Mouse (Mus musculus): ENCODE measurements around the gene Eps8l2. TPM values are rescaled to one million over a fixed set of nuclear protein-coding genes. Genes with fewer than 3 reads are reported as not detected.

The Eps8l2 gene
- polyA plus RNA-seq, 1 experiment from 2014 or later, result 10.3 TPM

DNA sequence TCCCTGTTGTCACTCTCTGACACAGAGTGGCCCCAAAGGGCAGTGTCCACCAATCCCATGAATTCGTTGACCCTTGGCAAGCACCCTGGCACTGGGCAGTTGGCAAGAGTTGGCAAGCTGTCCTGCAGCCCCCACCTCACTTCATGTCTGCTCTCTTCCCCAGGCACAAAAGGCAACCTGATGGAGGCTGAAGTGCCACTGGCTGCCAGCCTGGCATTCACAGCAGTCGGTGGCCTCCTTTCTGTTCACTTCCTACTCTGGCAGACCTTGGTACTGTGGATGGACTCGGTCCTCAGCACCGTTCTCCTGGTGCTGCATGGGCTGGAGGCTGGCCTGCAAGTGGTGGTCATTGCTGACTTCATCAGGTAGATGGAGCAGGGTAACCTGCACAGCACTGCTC, 3.0 kb upstream of the Eps8l2 start:
- Histone ChIP-seq H3K4me3 (no peak overlapping the region), H3K9me3 (no peaks in the 10 kb centered on the region), H3K27me3 (peaks cover 18% of the 10 kb centered on the region; the same call in 1 of the 2 replicates), H3K36me3 (peaks cover 39% of the 10 kb centered on the region), H3K4me1 (peaks cover 19% of the 10 kb centered on the region), H3K27ac (no peak overlapping the region), H3K4me2 (replicated peaks) (no peak overlapping the region), H3K9ac (no peak overlapping the region)
- ATAC-seq (ENCODE audit: low FRiP score, low read depth), result no peak
- WGBS, result 83% methylated on average over 4 of the region's 4 CpGs

DNA sequence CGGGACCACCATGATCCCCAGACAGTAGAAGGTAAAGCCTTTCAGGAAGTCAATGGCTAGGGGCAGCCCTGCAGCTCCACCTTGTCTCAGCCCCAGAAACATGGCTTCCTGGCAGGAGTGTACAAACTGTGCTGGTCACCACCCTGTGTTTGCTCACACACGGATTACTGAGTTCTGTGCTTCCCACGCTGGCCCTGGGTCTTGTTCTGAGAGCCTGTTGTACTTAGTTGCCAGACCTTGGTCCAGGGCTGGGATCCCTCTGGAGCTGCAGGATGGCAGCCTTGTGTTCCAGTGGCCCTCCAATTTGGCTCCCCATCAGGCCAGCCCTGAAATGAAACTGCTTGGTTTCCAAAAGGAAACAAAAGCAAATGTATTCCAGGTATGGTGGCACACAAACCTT, 2.4 kb upstream of the Eps8l2 start:
- Histone ChIP-seq H3K27me3 (peaks cover 18% of the 10 kb centered on the region; the same call in 1 of the 2 replicates), H3K9ac (no peak overlapping the region), H3K4me1 (peaks cover 19% of the 10 kb centered on the region), H3K9me3 (no peaks in the 10 kb centered on the region), H3K27ac (no peak overlapping the region), H3K4me2 (replicated peaks) (no peak overlapping the region), H3K36me3 (peaks cover 37% of the 10 kb centered on the region), H3K4me3 (no peak overlapping the region)
- 82% methylated on average over 3 of the region's 3 CpGs for WGBS
- ATAC-seq (ENCODE audit: low FRiP score, low read depth), result no peak

DNA sequence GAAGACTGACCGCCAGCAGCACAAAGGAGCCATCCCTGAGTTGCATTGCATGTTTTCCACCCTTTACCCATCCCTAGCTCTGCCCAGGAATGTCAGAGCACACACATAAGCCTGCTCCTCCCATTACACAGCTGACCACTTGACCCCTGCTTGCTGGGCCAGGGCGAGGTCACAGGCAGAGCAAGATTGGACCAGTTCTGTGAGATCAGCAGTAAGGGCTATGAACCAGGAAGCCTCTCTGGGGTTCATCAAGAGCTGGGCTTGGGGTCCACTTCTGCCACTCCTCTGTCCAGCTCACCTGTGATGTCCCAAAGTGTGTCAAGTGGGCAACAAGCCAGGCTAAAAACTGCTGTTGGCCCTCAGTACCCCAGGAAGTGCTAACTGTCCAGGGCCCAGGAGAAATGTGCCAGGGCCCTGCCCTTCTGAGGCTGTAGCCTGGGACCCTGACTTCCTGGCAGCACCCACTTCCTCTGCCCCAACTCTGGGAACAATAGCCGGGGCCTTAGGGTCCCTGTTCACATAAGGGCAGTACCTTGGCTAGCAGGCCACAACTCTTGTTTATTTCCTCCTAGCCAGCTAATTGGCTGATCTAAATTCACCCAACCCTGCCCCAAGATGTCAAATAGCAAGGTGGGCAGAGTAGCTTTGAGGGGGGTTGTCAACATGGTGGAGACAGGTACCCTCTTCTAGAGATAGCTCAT, 814 bp upstream of the Eps8l2 start:
- peaks cover 18% of the 10 kb centered on the region; the same call in 1 of the 2 replicates for H3K27me3 ChIP-seq
- no peak overlapping the region for H3K9ac ChIP-seq
- no peak for ATAC-seq (ENCODE audit: low FRiP score, low read depth)
- peaks cover 19% of the 10 kb centered on the region for H3K4me1 ChIP-seq
- no peaks in the 10 kb centered on the region for H3K9me3 ChIP-seq
- WGBS, result 68% methylated on average over 3 of the region's 3 CpGs
- no peak overlapping the region for H3K4me2 ChIP-seq (replicated peaks)
- H3K4me3 ChIP-seq, result no peak overlapping the region
- no peak overlapping the region for H3K27ac ChIP-seq
- H3K36me3 ChIP-seq, result peaks cover 31% of the 10 kb centered on the region

DNA sequence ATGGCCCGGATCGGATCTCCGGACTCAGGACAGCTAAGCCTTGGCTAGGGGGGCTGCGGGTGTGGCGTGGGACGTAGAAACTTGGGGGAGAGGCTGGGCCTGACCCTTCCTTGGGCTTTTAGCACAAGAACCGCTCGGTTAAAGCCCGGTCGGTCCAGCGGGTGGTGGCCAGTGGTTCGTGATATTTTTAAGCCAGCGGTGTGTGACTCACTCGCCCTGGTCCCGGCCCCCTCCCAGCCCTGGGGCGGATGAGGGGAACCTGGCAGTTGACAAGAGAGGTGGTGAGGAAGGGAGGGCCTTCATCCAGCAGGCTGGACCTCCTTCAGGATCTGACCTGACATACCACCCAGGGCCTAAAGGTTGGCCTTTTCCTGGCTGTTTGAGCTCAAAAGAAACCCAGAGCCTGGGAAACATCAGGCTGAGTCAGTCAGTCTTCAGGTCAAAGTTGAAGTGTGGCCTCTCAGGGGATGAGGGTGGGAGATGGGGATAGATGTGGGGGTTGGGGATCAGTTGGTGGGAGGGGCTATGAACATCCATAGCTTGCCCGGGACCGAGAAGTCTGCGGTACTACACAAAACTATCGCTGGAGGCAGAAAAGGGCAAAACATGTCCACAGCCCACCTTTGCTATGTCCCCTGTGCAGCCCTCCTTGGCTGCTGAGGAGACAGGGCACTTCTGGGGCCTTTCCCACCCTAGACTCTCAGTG, 688 bp downstream of the Eps8l2 start:
- Histone ChIP-seq H3K4me2 (replicated peaks) (peak overlapping the region; percentile 68), H3K36me3 (peaks cover 18% of the 10 kb centered on the region), H3K4me1 (peaks cover 19% of the 10 kb centered on the region), H3K9ac (peak overlapping the region; percentile 67), H3K27me3 (peaks cover 18% of the 10 kb centered on the region; the same call in 1 of the 2 replicates), H3K9me3 (no peaks in the 10 kb centered on the region), H3K27ac (no peak overlapping the region), H3K4me3 (peak overlapping the region; percentile 36)
- peak; percentile 10; the same call in 1 of the 2 replicates for ATAC-seq (ENCODE audit: low FRiP score, low read depth)
- 39% methylated on average over 20 of the region's 20 CpGs for WGBS

DNA sequence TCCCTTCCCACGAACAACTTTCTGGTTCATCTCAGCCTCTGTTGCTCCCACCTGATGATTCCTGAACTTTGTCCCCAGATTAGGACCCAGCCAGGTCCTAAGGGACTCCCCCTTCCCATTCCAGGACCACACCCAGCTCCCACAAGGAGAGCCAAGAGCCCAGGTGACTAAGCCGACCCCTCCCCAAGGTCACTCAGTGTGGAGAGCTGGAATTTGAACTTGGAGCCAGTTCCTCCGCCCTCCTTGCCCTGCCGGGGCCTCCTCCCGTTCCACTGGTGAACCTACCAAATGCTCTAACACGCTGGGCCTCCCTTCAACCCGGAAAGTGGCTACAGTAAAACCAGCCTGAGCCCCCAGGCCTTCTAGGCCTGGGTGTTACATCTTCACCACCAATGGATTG, 1.3 kb downstream of the Eps8l2 start:
- H3K36me3 ChIP-seq, result peaks cover 11% of the 10 kb centered on the region
- ATAC-seq (ENCODE audit: low FRiP score, low read depth), result no peak
- peak overlapping the region; percentile 68; the same call in 1 of the 2 replicates for H3K4me2 ChIP-seq (replicated peaks)
- 81% methylated on average over 7 of the region's 7 CpGs for WGBS
- H3K27me3 ChIP-seq, result peaks cover 18% of the 10 kb centered on the region; the same call in 1 of the 2 replicates
- no peak overlapping the region for H3K9ac ChIP-seq
- no peak overlapping the region for H3K27ac ChIP-seq
- H3K4me1 ChIP-seq, result peaks cover 19% of the 10 kb centered on the region
- H3K9me3 ChIP-seq, result no peaks in the 10 kb centered on the region
- no peak overlapping the region for H3K4me3 ChIP-seq

DNA sequence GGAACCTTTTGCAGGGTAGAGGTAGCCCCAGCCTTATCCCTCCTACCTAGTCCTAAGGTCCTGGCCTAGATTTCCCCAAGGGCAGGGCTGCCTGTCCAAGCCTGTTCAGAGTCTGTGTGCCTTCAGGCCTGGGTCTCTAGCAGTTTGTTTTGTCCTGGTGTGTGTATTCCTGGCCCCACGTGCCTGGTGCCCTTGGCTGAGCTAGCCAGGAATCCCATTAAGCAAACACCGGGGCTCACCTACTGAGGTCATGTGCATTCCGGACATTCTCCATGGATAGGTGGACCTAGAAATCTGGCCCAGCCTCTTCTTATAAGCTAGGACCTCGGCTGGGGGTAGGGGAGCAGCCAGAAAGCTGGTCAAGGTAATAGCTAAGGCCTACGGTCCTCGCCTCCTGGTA, 1.8 kb downstream of the Eps8l2 start:
- no peak overlapping the region for H3K4me2 ChIP-seq (replicated peaks)

DNA sequence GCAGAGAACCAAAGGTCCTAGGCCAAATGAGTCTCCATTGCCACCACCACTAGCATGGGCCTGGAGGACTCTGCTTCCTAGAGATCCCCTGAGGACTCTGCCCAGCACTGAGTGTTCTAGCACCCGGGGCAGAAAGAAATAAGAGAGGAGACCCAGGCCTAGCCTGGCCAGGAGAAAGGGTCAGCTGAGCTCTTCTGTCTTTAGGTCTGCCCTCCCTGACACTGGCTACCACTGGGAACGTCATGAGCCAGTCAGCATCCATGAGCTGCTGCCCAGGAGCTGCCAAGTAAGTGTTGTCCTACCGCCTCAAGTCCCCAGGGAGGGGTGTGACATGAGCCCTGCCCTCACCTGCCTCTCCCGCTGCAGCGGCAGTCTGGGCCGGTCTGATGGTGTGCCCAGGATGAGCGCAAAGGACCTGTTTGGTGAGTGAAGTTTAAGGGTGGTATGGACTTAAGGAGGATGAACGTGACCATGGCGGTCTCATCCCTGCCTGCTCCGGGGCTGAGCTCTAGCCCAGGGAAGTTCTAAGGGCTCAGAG, 3.1 kb downstream of the Eps8l2 start:
- peaks cover 19% of the 10 kb centered on the region for H3K4me1 ChIP-seq
- WGBS, result 78% methylated on average over 10 of the region's 10 CpGs
- no peak overlapping the region for H3K4me3 ChIP-seq
- peaks cover 18% of the 10 kb centered on the region; the same call in 1 of the 2 replicates for H3K27me3 ChIP-seq
- H3K36me3 ChIP-seq, result no peaks in the 10 kb centered on the region
- no peak overlapping the region for H3K9ac ChIP-seq
- no peaks in the 10 kb centered on the region for H3K9me3 ChIP-seq
- H3K4me2 ChIP-seq (replicated peaks), result no peak overlapping the region
- no peak for ATAC-seq (ENCODE audit: low FRiP score, low read depth)
- H3K27ac ChIP-seq, result no peak overlapping the region

More for the DNA sequence above, 1.8 kb downstream of the Eps8l2 start:
- H3K9ac ChIP-seq, result no peak overlapping the region
- H3K27ac ChIP-seq, result no peak overlapping the region
- ATAC-seq (ENCODE audit: low FRiP score, low read depth), result no peak
- no peak overlapping the region for H3K4me3 ChIP-seq
- H3K4me1 ChIP-seq, result peaks cover 19% of the 10 kb centered on the region
- peaks cover 9% of the 10 kb centered on the region for H3K36me3 ChIP-seq
- WGBS, result 81% methylated on average over 6 of the region's 6 CpGs
- peaks cover 18% of the 10 kb centered on the region; the same call in 1 of the 2 replicates for H3K27me3 ChIP-seq
- no peaks in the 10 kb centered on the region for H3K9me3 ChIP-seq

DNA sequence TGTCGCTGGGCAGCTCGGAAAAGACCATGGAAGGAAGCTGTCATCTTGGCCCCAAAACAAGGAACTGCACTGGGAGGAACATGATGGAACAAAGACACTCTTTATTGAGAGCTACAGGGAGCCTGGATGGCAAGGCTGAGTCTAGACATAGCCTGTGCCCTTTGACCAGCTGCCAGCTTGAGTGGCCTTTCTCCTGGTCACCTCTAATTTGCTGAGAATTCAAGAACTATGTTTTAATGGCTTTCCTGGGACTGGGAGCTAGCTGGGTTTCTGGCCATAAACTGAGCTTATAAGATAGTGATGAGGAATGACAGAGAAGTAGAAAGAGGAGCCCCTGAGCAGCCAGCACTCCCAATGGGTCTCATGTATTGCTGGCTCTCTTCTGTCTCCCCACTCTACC, 4.5 kb downstream of the Eps8l2 start:
- Histone ChIP-seq H3K36me3 (no peaks in the 10 kb centered on the region), H3K4me2 (replicated peaks) (no peak overlapping the region)
- WGBS, result 73% methylated on average over 2 of the region's 2 CpGs

DNA sequence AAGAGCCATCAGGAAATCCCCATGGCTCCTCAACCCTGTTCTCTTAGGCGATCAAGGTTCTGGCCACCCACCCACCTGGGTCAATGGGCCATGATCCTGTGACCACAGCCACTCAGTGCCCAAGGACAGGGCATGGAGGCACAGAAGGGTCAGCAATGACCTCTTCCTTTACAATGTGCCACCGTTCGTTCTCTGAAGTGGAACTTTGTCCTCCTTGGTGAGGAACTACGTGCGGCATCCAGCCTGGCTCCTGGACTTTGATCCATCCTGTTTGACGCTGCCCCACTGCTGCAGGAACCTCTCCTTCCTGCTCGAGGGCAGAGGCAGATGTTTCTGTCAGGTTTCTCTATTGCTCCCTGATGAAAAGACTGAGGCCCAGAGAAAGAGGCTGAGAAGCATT, 5.0 kb downstream of the Eps8l2 start:
- peaks cover 10% of the 10 kb centered on the region; the same call in 1 of the 2 replicates for H3K27me3 ChIP-seq
- WGBS, result 71% methylated on average over 7 of the region's 7 CpGs
- ATAC-seq (ENCODE audit: low FRiP score, low read depth), result no peak

More for the DNA sequence above, 4.5 kb downstream of the Eps8l2 start:
- H3K4me3 ChIP-seq, result no peak overlapping the region
- H3K27ac ChIP-seq, result no peak overlapping the region
- no peaks in the 10 kb centered on the region for H3K9me3 ChIP-seq
- H3K9ac ChIP-seq, result no peak overlapping the region
- peaks cover 13% of the 10 kb centered on the region; the same call in 1 of the 2 replicates for H3K27me3 ChIP-seq
- H3K4me1 ChIP-seq, result peaks cover 16% of the 10 kb centered on the region
- ATAC-seq (ENCODE audit: low FRiP score, low read depth), result no peak

DNA sequence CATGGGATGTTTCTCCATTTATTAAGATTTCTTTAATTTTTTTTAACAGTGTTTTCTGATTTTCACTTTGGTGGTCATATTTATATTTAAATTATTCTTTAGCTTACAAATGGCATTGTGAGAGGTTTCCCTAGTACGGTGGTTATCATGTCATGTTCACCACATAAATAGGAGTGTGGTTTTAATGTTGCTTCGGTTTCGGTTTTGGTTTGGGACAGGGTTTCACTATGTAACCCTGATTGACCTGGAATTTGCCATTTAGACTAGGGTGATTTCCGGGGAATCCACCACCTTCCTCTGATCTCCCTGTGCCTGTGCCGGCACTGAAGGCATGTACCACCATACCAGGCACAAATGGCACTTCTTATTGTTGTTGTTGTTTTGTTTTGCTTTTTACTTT, 6.1 kb downstream of the Eps8l2 start:
- no peaks in the 10 kb centered on the region for H3K9me3 ChIP-seq
- H3K27me3 ChIP-seq, result 0 out of 2 replicates have a peak, but pooled peaks cover under 1% of the 10 kb centered on the region
- no peak overlapping the region for H3K4me3 ChIP-seq
- no peak overlapping the region for H3K4me2 ChIP-seq (replicated peaks)
- peaks cover 5% of the 10 kb centered on the region; the same call in 1 of the 2 replicates for H3K4me1 ChIP-seq
- no peaks in the 10 kb centered on the region for H3K36me3 ChIP-seq
- ATAC-seq (ENCODE audit: low FRiP score, low read depth), result no peak
- H3K27ac ChIP-seq, result no peak overlapping the region
- no peak overlapping the region for H3K9ac ChIP-seq
- WGBS, result 90% methylated on average over 5 of the region's 5 CpGs

More for the DNA sequence above, 5.0 kb downstream of the Eps8l2 start:
- H3K9ac ChIP-seq, result no peak overlapping the region
- H3K4me1 ChIP-seq, result peaks cover 12% of the 10 kb centered on the region
- no peak overlapping the region for H3K4me2 ChIP-seq (replicated peaks)
- H3K4me3 ChIP-seq, result no peak overlapping the region
- no peaks in the 10 kb centered on the region for H3K9me3 ChIP-seq
- no peak overlapping the region for H3K27ac ChIP-seq
- no peaks in the 10 kb centered on the region for H3K36me3 ChIP-seq

DNA sequence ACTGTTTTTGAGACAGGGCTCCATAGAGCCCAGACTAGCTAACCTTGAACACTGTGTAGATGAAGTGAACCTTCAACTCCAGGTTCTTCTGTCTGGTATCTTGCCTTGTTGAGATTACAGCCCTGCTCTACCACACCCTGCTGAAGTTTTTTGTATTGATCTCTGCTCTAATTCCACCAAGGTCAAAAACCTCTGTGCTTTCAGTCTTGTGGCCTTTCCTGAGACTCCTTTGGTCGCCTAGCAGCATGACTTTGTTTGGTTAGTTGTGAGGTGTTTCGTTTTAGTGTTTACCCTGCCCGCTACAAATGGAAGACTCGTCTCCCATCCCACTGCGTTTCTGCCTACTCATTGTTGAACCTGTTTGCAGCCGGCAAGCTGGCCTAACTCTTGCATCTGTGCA, 12.4 kb downstream of the Eps8l2 start:
- no peak overlapping the region for H3K4me2 ChIP-seq (replicated peaks)
- 83% methylated on average over 6 of the region's 6 CpGs for WGBS
- ATAC-seq (ENCODE audit: low FRiP score, low read depth), result no peak

DNA sequence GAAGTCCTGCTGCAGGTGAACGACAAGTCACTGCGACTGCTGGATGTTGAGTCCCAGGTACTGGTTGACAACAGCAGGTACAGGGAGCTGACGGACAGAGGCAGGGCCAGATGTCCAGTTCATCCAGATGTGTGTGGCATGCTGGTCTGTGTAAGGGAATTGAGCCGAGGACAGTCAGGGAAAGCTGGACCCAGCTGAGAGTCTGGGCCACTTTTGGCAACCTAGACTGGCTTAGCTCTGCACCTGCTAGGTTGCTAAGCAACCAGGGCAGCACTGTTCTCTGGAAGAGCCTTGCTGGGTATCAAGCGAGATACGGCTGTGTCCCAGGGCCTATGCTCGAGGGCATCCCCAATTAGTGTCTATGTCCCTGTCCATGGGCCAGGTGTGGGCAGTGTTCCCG, 16.4 kb downstream of the Eps8l2 start:
- Histone ChIP-seq H3K4me1 (no peaks in the 10 kb centered on the region), H3K4me2 (replicated peaks) (no peak overlapping the region), H3K27me3 (peaks cover 18% of the 10 kb centered on the region), H3K36me3 (no peaks in the 10 kb centered on the region), H3K27ac (no peak overlapping the region), H3K9ac (no peak overlapping the region), H3K4me3 (no peak overlapping the region), H3K9me3 (no peaks in the 10 kb centered on the region)
- WGBS, result 74% methylated on average over 8 of the region's 8 CpGs
- no peak for ATAC-seq (ENCODE audit: low FRiP score, low read depth)

More for the DNA sequence above, 12.4 kb downstream of the Eps8l2 start:
- H3K4me3 ChIP-seq, result no peak overlapping the region
- H3K9me3 ChIP-seq, result no peaks in the 10 kb centered on the region
- H3K4me1 ChIP-seq, result no peaks in the 10 kb centered on the region
- H3K27me3 ChIP-seq, result 0 out of 2 replicates have a peak, but pooled peaks cover 4% of the 10 kb centered on the region
- H3K27ac ChIP-seq, result no peak overlapping the region
- no peak overlapping the region for H3K9ac ChIP-seq
- H3K36me3 ChIP-seq, result no peaks in the 10 kb centered on the region

All from limb, embryonic 13.5 days (tissue).